ENCODE assay signal across 28 mouse cellular contexts in genomic region chr2:71108541-71108940, GRCm38 (mm10). TPM values are rescaled to one million over a fixed set of nuclear protein-coding genes. Genes with fewer than 3 reads are reported as not detected.
DNase-seq lines count a peak whose midpoint lies in the region; ATAC-seq lines count a peak whose summit lies in the region.
"Had no signal": no experiment of that assay in that cellular context is flagged by ENCODE, and none has a peak within 500 bp of the region (broad histone marks: within the 10 kb centered on the region; RNA-seq: fewer than 3 reads in every experiment).

No protein-coding gene starts in this region.

- no peaks in the 10 kb centered on the region for H3K4me1 ChIP-seq in embryonic facial prominence, embryonic 15.5 days
- H3K4me1 ChIP-seq: embryonic facial prominence, embryonic 12.5 days; forebrain, embryonic 12.5 days; forebrain, embryonic 15.5 days; hindbrain, embryonic 13.5 days had no signal

- no peak overlapping the region for H3K4me2 ChIP-seq in embryonic facial prominence, embryonic 15.5 days (replicated peaks)
- H3K4me2 ChIP-seq: embryonic facial prominence, embryonic 12.5 days; forebrain, embryonic 12.5 days; forebrain, embryonic 15.5 days; heart, embryonic 11.5 days; hindbrain, embryonic 13.5 days had no signal

- intact Hi-C loops in heart, postnatal 10 days (cut with DNase I), result no loop called here

- 31% methylated on average over 3 of the region's 3 CpGs for whole genome bisulfite sequencing in embryonic facial prominence, embryonic 15.5 days

- H3K27me3 ChIP-seq in embryonic facial prominence, embryonic 15.5 days, result no peaks in the 10 kb centered on the region
- H3K27me3 ChIP-seq: embryonic facial prominence, embryonic 12.5 days; forebrain, embryonic 12.5 days; forebrain, embryonic 15.5 days; hindbrain, embryonic 13.5 days had no signal

- H3K9ac ChIP-seq in embryonic facial prominence, embryonic 15.5 days, result no peak overlapping the region
- H3K9ac ChIP-seq: embryonic facial prominence, embryonic 12.5 days; forebrain, embryonic 12.5 days; forebrain, embryonic 15.5 days; hindbrain, embryonic 13.5 days had no signal

- no peak overlapping the region for H3K27ac ChIP-seq in embryonic facial prominence, embryonic 15.5 days (replicated peaks)
- H3K27ac ChIP-seq: embryonic facial prominence, embryonic 12.5 days; forebrain, embryonic 12.5 days; forebrain, embryonic 15.5 days; hindbrain, embryonic 10.5 days; hindbrain, embryonic 13.5 days had no signal

- no peaks in the 10 kb centered on the region for H3K9me3 ChIP-seq in embryonic facial prominence, embryonic 15.5 days (replicated peaks)
- H3K9me3 ChIP-seq: embryonic facial prominence, embryonic 12.5 days; forebrain, embryonic 12.5 days; forebrain, embryonic 15.5 days; G1E; hindbrain, embryonic 10.5 days; hindbrain, embryonic 13.5 days had no signal

- ATAC-seq in embryonic facial prominence, embryonic 15.5 days (ENCODE audit: insufficient number of reproducible peaks, low FRiP score, low TSS enrichment, low read depth), result 0 out of 2 replicates have a peak, but pooled peaks have one; percentile 34
- ATAC-seq: forebrain, embryonic 15.5 days; hindbrain, embryonic 16.5 days; intestine, postnatal 0 days had no signal

- DNase-seq in heart, adult 11 months, result peak; percentile 69
- no peak for DNase-seq in heart, postnatal 10 days
- DNase-seq in 3T3-L1 (ENCODE audit: low read depth, low spot score), result peak; percentile 57
- peak; percentile 38 for DNase-seq in NIH3T3 (ENCODE audit: low read depth)
- DNase-seq in frontal cortex, adult 2 months (ENCODE audit: extremely low spot score in 1 of 2, low spot score in 1 of 2), result no peak
- no peak for DNase-seq in lung, postnatal 4 days
- DNase-seq: adrenal gland, adult 8-10 months; adrenal gland, postnatal 25 days; cerebellum, adult 11-12 months; cerebellum, adult 8-10 months; cerebellum, postnatal 10 days; cerebellum, postnatal 36 days; embryo, embryonic 11 days; gastrocnemius, postnatal 10 days; gastrocnemius, postnatal 36 days; heart, postnatal 36 days; kidney, adult 2 months had no signal

- no peaks in the 10 kb centered on the region for H3K36me3 ChIP-seq in embryonic facial prominence, embryonic 15.5 days
- H3K36me3 ChIP-seq: embryonic facial prominence, embryonic 12.5 days; forebrain, embryonic 12.5 days; forebrain, embryonic 15.5 days; G1E; hindbrain, embryonic 10.5 days; hindbrain, embryonic 13.5 days had no signal

- H3K4me3 ChIP-seq in embryonic facial prominence, embryonic 15.5 days (replicated peaks), result no peak overlapping the region
- H3K4me3 ChIP-seq: embryonic facial prominence, embryonic 12.5 days; forebrain, embryonic 12.5 days; forebrain, embryonic 15.5 days; hindbrain, embryonic 10.5 days; hindbrain, embryonic 13.5 days had no signal

RNA-seq across cellular contexts. Expression of gene Cybrd1, which starts 9.2 kb away (rescaled TPM):
- total RNA-seq in heart, postnatal 10 days (2021), result 1 to 10 TPM; 1.1 to 1.7 TPM
- polyA plus RNA-seq in embryonic facial prominence, embryonic 15.5 days (2015; fragmentation: Nextera tagmentation; extraction: Ambion mirVana), result 6.1 and 6.9 TPM in 2 replicates
- polyA plus RNA-seq in frontal cortex, adult 2 months (2012; rRNA removed), result 3.0 and 3.2 TPM in 2 replicates
- total RNA-seq: granulocyte monocyte progenitor cell, adult 5-6 weeks had no signal
- polyA plus RNA-seq: G1E had no signal

RNA-seq across cellular contexts. Expression of gene Mettl8, which starts 53.2 kb away (rescaled TPM):
- 1 to 10 TPM; 4.6 to 5.1 TPM for total RNA-seq in heart, postnatal 10 days (2021)
- 12.9 and 15.8 TPM in 2 replicates for polyA plus RNA-seq in embryonic facial prominence, embryonic 15.5 days (2015; fragmentation: Nextera tagmentation; extraction: Ambion mirVana)
- polyA plus RNA-seq in frontal cortex, adult 2 months (2012; rRNA removed), result 13.3 and 15.0 TPM in 2 replicates

RNA-seq across cellular contexts. Expression of gene Dcaf17, which starts 53.4 kb away (rescaled TPM):
- total RNA-seq in heart, postnatal 10 days (2021), result 1 to 10 TPM; 6.0 to 6.9 TPM
- polyA plus RNA-seq in embryonic facial prominence, embryonic 15.5 days (2015; fragmentation: Nextera tagmentation; extraction: Ambion mirVana), result 28.3 and 34.0 TPM in 2 replicates
- polyA plus RNA-seq in frontal cortex, adult 2 months (2012; rRNA removed), result 8.5 and 9.3 TPM in 2 replicates

Comparison
In these comparisons a context has a peak if more than half of its experiments do, and no peak if none do; other contexts are left out.
1. DNase-seq: peak in heart, adult 11 months (single experiment), 3T3-L1 (single experiment) and NIH3T3 (single experiment); none in heart, postnatal 10 days (0 of 2), frontal cortex, adult 2 months (0 of 2) and lung, postnatal 4 days (0 of 2).